Mouse (Mus musculus): ENCODE data around the gene Noxa1.

DNA sequence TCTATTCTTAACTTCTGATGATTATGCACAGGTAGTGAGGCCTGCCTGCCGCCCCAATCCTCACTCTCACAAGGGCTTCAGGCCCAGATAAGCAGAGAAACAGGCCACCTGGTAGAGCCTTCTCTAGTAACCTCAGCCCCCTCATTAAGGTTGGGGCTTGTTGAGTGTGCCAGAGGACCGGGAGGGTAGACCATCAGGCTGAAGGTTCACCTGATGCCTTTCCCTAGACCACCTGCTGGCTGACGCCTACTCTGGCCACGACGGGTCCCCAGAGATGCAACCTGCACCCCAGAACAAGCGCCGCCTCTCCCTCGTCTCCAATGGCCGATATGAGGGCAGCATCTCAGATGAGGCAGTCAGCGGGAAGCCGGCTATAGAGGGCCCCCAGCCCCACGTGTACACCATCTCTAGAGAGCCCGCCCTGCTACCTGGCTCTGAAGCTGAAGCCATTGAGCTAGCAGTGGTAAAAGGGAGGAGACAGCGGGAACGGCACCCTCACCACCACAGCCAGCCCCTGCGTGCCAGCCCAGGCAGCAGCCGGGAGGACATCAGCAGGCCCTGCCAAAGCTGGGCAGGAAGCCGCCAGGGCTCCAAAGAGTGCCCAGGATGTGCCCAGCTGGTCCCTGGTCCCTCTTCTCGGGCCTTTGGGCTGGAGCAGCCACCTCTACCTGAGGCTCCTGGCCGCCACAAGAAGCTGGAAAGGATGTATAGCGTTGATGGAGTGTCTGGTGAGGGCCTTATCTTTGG, 39.4 kb downstream of the Noxa1 start:
- no peak for TF ChIP-seq CTCF (IDR thresholded peaks at IDR 0.05; ENCODE audit: low read depth)
- no peak for TF ChIP-seq EP300 (optimal IDR thresholded peaks at IDR 0.05)

Data from stomach, postnatal 0 days (tissue).